Mouse (Mus musculus) liver, adult 2 months (tissue): ENCODE measurements around the gene Ak3.

Experiments
- CTCF ChIP-seq: fragments of 200-500 bp; IDR thresholded peaks from 2 replicates; pipeline ENCODE4 v1.5.1; 2011; ENCODE audit warnings: low read depth, low read length, control low read depth
- POLR2A ChIP-seq: fragments of 200-500 bp; IDR thresholded peaks from 2 replicates; pipeline ENCODE4 v1.6.1; 2011; ENCODE audit warnings: low read length, control low read depth; ENCODE audit not compliant: insufficient read depth; ENCODE audit errors: extremely low read depth

DNA sequence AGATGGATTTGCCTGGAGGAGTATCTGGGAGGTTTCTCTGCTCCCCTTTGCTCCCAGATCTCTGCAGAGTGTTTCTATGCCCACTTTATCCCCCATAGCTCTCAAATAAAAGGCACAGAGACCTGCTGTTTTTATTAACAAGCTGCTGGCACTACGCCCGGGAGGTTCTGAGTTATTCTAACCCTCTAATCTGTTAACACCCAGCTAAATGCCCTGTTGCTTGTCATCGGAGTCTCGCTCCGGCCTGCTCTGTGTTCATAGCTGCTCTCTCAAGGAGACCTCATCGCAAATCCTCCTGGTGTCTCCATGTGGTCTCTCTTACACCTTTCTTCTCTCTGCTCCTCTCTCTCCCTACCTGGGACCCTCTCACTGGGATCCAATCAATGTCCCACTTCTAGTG is 27.0 kb upstream of the Ak3 start:
- TF ChIP-seq POLR2A: no peak
- TF ChIP-seq CTCF: no peak
